9 mouse cellular contexts compared by ENCODE assay signal in genomic region chr1:118476919-118477318, GRCm38 (mm10).
DNase-seq lines count a peak whose midpoint lies in the region; ATAC-seq and TF ChIP-seq lines count a peak whose summit lies in the region.
"Had no signal": no experiment of that assay in that cellular context is flagged by ENCODE, and none has a peak within 500 bp of the region (broad histone marks: within the 10 kb centered on the region; RNA-seq: fewer than 3 reads in every experiment).

No protein-coding gene starts in this region.

- peak; percentile 75 for TF ChIP-seq CTCF in midbrain, postnatal 0 days (IDR thresholded peaks at IDR 0.05)

- H3K4me3 ChIP-seq in hindbrain, embryonic 10.5 days, result no peak overlapping the region
- H3K4me3 ChIP-seq in midbrain, postnatal 0 days (ENCODE audit: low read depth, low read length), result no peak overlapping the region
- H3K4me3 ChIP-seq: heart, embryonic 15.5 days had no signal

- no peak overlapping the region for H3K9ac ChIP-seq in midbrain, postnatal 0 days (replicated peaks; ENCODE audit: low read length, poor library complexity, severe bottlenecking)
- H3K9ac ChIP-seq: heart, embryonic 15.5 days had no signal

- H3K27ac ChIP-seq in hindbrain, embryonic 10.5 days, result no peak overlapping the region
- H3K27ac ChIP-seq in midbrain, postnatal 0 days (ENCODE audit: low read depth, low read length), result no peak overlapping the region

- peak; percentile 24 for DNase-seq in gastrocnemius, postnatal 10 days
- no peak for DNase-seq in gastrocnemius, postnatal 25 days
- peak; percentile 51 for DNase-seq in A20 (ENCODE audit: low read depth, low spot score)
- peak; percentile 64 for DNase-seq in ZHBTc4 (ENCODE audit: low read depth, low spot score)
- DNase-seq in hindbrain, embryonic 10.5 days (ENCODE audit: low spot score), result peak; percentile 26
- peak; percentile 36 to 62 for DNase-seq in kidney, postnatal 4 days
- peak; percentile 65 for DNase-seq in midbrain, postnatal 0 days (ENCODE audit: low spot score)
- no peak for DNase-seq in urinary bladder, postnatal 36 days (ENCODE audit: low spot score in 2 of 2)

- H3K27me3 ChIP-seq in hindbrain, embryonic 10.5 days (ENCODE audit: insufficient read depth, poor library complexity, severe bottlenecking), result no peaks in the 10 kb centered on the region
- no peaks in the 10 kb centered on the region for H3K27me3 ChIP-seq in midbrain, postnatal 0 days (ENCODE audit: insufficient read depth, low read length)
- H3K27me3 ChIP-seq: heart, embryonic 15.5 days had no signal

- peaks cover 4% of the 10 kb centered on the region; the same call in 1 of the 2 replicates for H3K4me1 ChIP-seq in hindbrain, embryonic 10.5 days (replicated peaks)
- H3K4me1 ChIP-seq in midbrain, postnatal 0 days (ENCODE audit: insufficient read depth, low read length), result no peaks in the 10 kb centered on the region

- no peak overlapping the region for H3K4me2 ChIP-seq in midbrain, postnatal 0 days (ENCODE audit: low read depth, low read length, poor library complexity, severe bottlenecking)
- H3K4me2 ChIP-seq: heart, embryonic 15.5 days had no signal

- H3K36me3 ChIP-seq in hindbrain, embryonic 10.5 days, result peaks cover 55% of the 10 kb centered on the region
- H3K36me3 ChIP-seq in midbrain, postnatal 0 days (ENCODE audit: insufficient read depth, low read length), result peaks cover 10% of the 10 kb centered on the region; the same call in 1 of the 2 replicates
- H3K36me3 ChIP-seq: heart, embryonic 15.5 days had no signal

- WGBS in hindbrain, embryonic 10.5 days, result 64% methylated on average over 4 of the region's 4 CpGs
- 42% methylated on average over 4 of the region's 4 CpGs for WGBS in midbrain, postnatal 0 days

- ATAC-seq in midbrain, postnatal 0 days (ENCODE audit: low FRiP score), result 0 out of 2 replicates have a peak, but pooled peaks have one; percentile 44

- no peaks in the 10 kb centered on the region for H3K9me3 ChIP-seq in hindbrain, embryonic 10.5 days
- H3K9me3 ChIP-seq in midbrain, postnatal 0 days (ENCODE audit: low read length), result no peaks in the 10 kb centered on the region
- H3K9me3 ChIP-seq: heart, embryonic 15.5 days had no signal

Comparison
In these comparisons a context has a peak if more than half of its experiments do, and no peak if none do; other contexts are left out.
1. DNase-seq: peak in gastrocnemius, postnatal 10 days (single experiment), A20 (single experiment), ZHBTc4 (single experiment), hindbrain, embryonic 10.5 days (single experiment), kidney, postnatal 4 days (2 of 2) and midbrain, postnatal 0 days (single experiment); none in gastrocnemius, postnatal 25 days (single experiment) and urinary bladder, postnatal 36 days (0 of 2).